Mouse (Mus musculus) G1E (cell line): ENCODE results near the gene Clrn3. TPM values are rescaled to one million over a fixed set of nuclear protein-coding genes. Genes with fewer than 3 reads are reported as not detected.

Experiments used
- ATAC-seq: 2 replicates; pipeline ENCODE4 v1.8.0; 2016; ENCODE audit warnings: mild to moderate bottlenecking; ENCODE audit not compliant: insufficient number of reproducible peaks, poor library complexity, low FRiP score, severe bottlenecking; ENCODE audit errors: extremely low read depth
- DNase-seq: peaks from one replicate; pipeline ENCODE4 v3.0.0; 2012; ENCODE audit warnings: low spot score
- H3K27me3 ChIP-seq: 2 replicates; pipeline ENCODE4 v1.6.1; 2012; ENCODE audit warnings: mild to moderate bottlenecking, low read length, inconsistent platforms; ENCODE audit not compliant: insufficient read depth
- H3K36me3 ChIP-seq: replicated peaks from 2 replicates; pipeline ENCODE3; 2012; ENCODE audit warnings: mild to moderate bottlenecking, inconsistent platforms
- H3K4me1 ChIP-seq: 2 replicates; pipeline ENCODE4 v1.6.1; 2012; ENCODE audit warnings: low read depth, low read length, inconsistent platforms, mixed read lengths; ENCODE audit not compliant: insufficient read depth
- H3K4me3 ChIP-seq: 2 replicates; pipeline ENCODE4 v1.5.1; 2012; ENCODE audit warnings: low read depth, mild to moderate bottlenecking, inconsistent platforms, low read length, moderate library complexity, mixed read lengths
- H3K9me3 ChIP-seq: replicated peaks from 2 replicates; pipeline ENCODE4 v1.6.1; 2012; ENCODE audit warnings: inconsistent platforms
- CTCF ChIP-seq: IDR thresholded peaks from 2 replicates; pipeline ENCODE4 v1.5.1; 2012; ENCODE audit warnings: low read depth, low read length, inconsistent platforms, mixed read lengths
- GATA1 ChIP-seq: IDR thresholded peaks from 2 replicates; pipeline ENCODE4 v1.6.1; 2012; ENCODE audit warnings: borderline replicate concordance, low read length, inconsistent platforms, mixed read lengths
- GATA2 ChIP-seq: IDR thresholded peaks from 2 replicates; pipeline ENCODE4 v1.6.1; 2012; ENCODE audit warnings: low read depth, low read length, inconsistent platforms, borderline replicate concordance
- POLR2AphosphoS5 ChIP-seq: IDR thresholded peaks from 2 replicates; pipeline ENCODE4 v1.6.1; 2012; ENCODE audit warnings: low read depth, low read length, inconsistent platforms; ENCODE audit not compliant: insufficient replicate concordance
- TAL1 ChIP-seq: conservative IDR thresholded peaks from 2 replicates; pipeline ENCODE4 v1.6.1; 2012; ENCODE audit warnings: low read depth, low read length, inconsistent platforms, mixed read lengths
- polyA plus RNA-seq: library from polyadenylated mRNA; stranded (reverse); fragments of >175 nt; gene quantifications from 2 replicates; pipeline ENCODE4 v1.2.3, GENCODE M21; 2012
- total RNA-seq, 2 experiments: library from RNA; stranded (forward) in 1 of 2; stranded (reverse) in 1 of 2; fragments of 200-1000 nt in 1 of 2; fragments of >200 nt in 1 of 2; fragmentation: Nextera tagmentation in 1 of 2; gene quantifications; 2 replicates each; pipeline ENCODE4 v1.2.3; 2014 to 2017

The Clrn3 gene
- total and polyA plus RNA-seq, 3 experiments: 0.11 TPM; not detected in 2

- Histone ChIP-seq H3K4me3 (no peak overlapping the region), H3K9me3 (no peaks in the 10 kb centered on the region), H3K36me3 (peaks cover 97% of the 10 kb centered on the region), H3K27me3 (no peaks in the 10 kb centered on the region), H3K4me1 (peaks cover 85% of the 10 kb centered on the region)
- ATAC-seq: no peak
- DNase-seq: no peak
- TF ChIP-seq CTCF: no peak
- TF ChIP-seq POLR2AphosphoS5: no peak
- TF ChIP-seq GATA1: no peak
- TF ChIP-seq GATA2: no peak
- no peak for TF ChIP-seq TAL1
These were observed 37.6 kb upstream of the Clrn3 start for GRCm38 (mm10) chr7:135566013-135566412.

- TF ChIP-seq GATA2 (no peak), POLR2AphosphoS5 (no peak), CTCF (no peak), TAL1 (no peak), GATA1 (no peak)
- DNase-seq (no peak), ATAC-seq (no peak)
- Histone ChIP-seq H3K36me3 (peaks cover 95% of the 10 kb centered on the region), H3K9me3 (no peaks in the 10 kb centered on the region), H3K4me3 (no peak overlapping the region), H3K27me3 (no peaks in the 10 kb centered on the region), H3K4me1 (peaks cover 81% of the 10 kb centered on the region)
These were observed 35.6 kb upstream of the Clrn3 start for GRCm38 (mm10) chr7:135564022-135564421.

DNA sequence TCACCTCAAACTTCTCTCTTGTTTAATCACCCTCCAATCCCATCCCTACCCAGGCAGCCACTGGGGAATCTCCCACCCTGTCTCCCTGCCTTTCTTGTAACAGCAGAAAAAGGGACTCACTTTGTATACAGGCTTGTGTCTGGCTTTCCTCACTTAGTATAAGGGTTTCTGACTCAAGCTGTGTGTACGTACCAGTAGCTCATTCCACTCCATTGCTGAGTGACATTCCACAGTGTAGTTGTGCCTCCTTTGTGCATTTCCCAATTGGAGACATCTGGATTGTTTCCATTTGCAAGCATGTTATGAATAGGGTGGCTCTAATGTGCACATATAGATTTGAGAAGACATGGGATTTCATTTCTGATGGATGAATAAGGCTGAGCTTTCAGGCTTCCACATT, 31.8 kb upstream of the Clrn3 start:
- Histone ChIP-seq H3K27me3 (no peaks in the 10 kb centered on the region), H3K36me3 (peaks cover 95% of the 10 kb centered on the region), H3K4me1 (peaks cover 82% of the 10 kb centered on the region), H3K4me3 (no peak overlapping the region), H3K9me3 (no peaks in the 10 kb centered on the region)
- DNase-seq (no peak), ATAC-seq (no peak)
- TF ChIP-seq CTCF (no peak), POLR2AphosphoS5 (no peak), GATA2 (no peak), TAL1 (no peak), GATA1 (no peak)

DNA sequence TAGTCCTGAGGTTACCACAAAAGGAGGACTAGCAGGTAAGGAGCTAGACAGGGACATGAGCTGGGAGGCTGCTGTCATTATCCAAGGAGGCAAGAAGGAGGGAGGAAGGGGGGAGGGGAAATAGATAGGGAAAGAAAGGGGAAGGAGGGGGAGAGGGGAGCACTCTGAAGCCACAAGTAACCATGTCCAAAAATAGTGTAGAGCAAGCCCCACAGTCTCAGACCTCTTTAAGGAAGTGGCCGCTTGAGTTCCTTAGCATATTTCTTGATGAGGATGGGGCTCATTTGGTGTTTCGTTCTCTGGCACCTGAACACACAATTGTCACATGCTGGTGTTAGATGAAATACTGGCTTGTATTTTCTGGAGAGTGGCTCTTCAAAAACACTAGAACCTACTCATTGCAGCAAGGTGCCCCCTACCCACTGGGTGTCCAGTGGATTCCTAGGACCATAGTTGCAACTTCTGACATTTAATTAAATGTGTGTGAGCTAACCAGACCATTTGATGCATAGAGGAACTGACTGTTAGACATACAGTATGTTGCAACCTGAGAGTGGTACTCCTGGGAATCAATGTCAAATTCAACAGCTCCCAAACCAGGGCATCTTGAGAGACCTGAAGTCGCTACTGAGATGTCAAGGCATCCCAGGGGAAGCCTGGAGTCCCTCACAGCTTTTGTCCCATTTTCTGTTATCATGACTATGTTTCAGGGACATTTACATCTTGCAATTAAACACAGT, 28.4 kb upstream of the Clrn3 start:
- H3K4me3 ChIP-seq: no peak overlapping the region
- TF ChIP-seq TAL1: no peak
- no peak for TF ChIP-seq CTCF
- TF ChIP-seq POLR2AphosphoS5: no peak
- TF ChIP-seq GATA2: no peak
- TF ChIP-seq GATA1: no peak
- H3K9me3 ChIP-seq: no peaks in the 10 kb centered on the region
- H3K27me3 ChIP-seq: no peaks in the 10 kb centered on the region
- H3K36me3 ChIP-seq: peaks cover 95% of the 10 kb centered on the region
- DNase-seq: no peak
- ATAC-seq: no peak
- peaks cover 88% of the 10 kb centered on the region for H3K4me1 ChIP-seq

DNA sequence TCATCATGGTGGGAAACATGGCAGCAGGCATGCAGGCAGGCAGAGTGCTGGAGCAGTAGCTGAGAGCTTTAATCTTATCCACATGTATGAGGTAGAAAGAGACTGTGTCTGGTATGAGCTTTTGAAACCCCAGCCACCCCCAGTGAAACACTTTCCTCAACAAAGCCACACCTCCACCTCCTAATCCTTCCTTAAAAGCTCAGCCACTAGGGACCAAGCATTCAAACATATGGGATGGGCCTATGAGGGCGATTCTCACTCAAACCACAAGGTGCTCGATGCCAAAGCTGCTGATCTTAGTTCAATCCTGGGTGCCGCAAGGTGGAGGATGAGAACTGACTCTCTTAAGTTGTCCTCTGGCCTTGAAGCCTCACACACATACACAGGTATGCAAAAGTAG, 25.1 kb upstream of the Clrn3 start:
- ATAC-seq (no peak), DNase-seq (no peak)
- no peak overlapping the region for H3K4me3 ChIP-seq
- no peak for TF ChIP-seq TAL1
- TF ChIP-seq CTCF: no peak
- no peak for TF ChIP-seq GATA1
- no peak for TF ChIP-seq GATA2
- TF ChIP-seq POLR2AphosphoS5: no peak
- H3K27me3 ChIP-seq: no peaks in the 10 kb centered on the region
- peaks cover 100% of the 10 kb centered on the region for H3K36me3 ChIP-seq
- peaks cover 98% of the 10 kb centered on the region for H3K4me1 ChIP-seq
- H3K9me3 ChIP-seq: no peaks in the 10 kb centered on the region

- peaks cover 99% of the 10 kb centered on the region for H3K4me1 ChIP-seq
- DNase-seq (no peak), ATAC-seq (no peak)
- no peak overlapping the region for H3K4me3 ChIP-seq
- H3K9me3 ChIP-seq: no peaks in the 10 kb centered on the region
- TF ChIP-seq POLR2AphosphoS5 (no peak), GATA1 (no peak), TAL1 (no peak), CTCF (no peak), GATA2 (no peak)
- H3K36me3 ChIP-seq: peaks cover 100% of the 10 kb centered on the region
- H3K27me3 ChIP-seq: no peaks in the 10 kb centered on the region
These were observed 23.1 kb upstream of the Clrn3 start for GRCm38 (mm10) chr7:135551547-135551946.
